Mouse (Mus musculus): ENCODE results near the gene Lpar1.

GRCm38 (mm10) chr4:58447841-58448240, 105.9 kb downstream of the Lpar1 start:
- TF ChIP-seq POLR2A (IDR thresholded peaks at IDR 0.05; ENCODE audit: extremely low read depth, insufficient read depth, low read length) (no peak), CTCF (IDR thresholded peaks at IDR 0.05; ENCODE audit: extremely low read depth, insufficient read depth, low read length) (no peak)

Data from cortical plate, adult 2 months (tissue).